Mouse (Mus musculus) heart, embryonic 11.5 days (tissue): ENCODE results near the gene Snd1. TPM values are rescaled to one million over a fixed set of nuclear protein-coding genes. Genes with fewer than 3 reads are reported as not detected.

ENCODE experiments used
- ATAC-seq: fragments of 200-750 bp; cut with Nextera tagmentation; replicated peaks from 2 replicates; pipeline ENCODE4 v1.8.0; 2017; ENCODE audit warnings: moderate library complexity; ENCODE audit not compliant: insufficient number of reproducible peaks, low FRiP score, low TSS enrichment
- H3K27ac ChIP-seq: fragments of 300-500 bp; sonication (generic); 2 replicates; pipeline ENCODE4 v1.5.1; 2014; ENCODE audit warnings: mild to moderate bottlenecking, low read depth, low read length
- H3K27me3 ChIP-seq: fragments of 300-500 bp; sonication (generic); 2 replicates; pipeline ENCODE4 v1.6.1; 2014; ENCODE audit warnings: mild to moderate bottlenecking, low read length, mixed read lengths; ENCODE audit not compliant: control insufficient read depth, insufficient read depth
- H3K36me3 ChIP-seq: fragments of 300-500 bp; sonication (generic); 2 replicates; pipeline ENCODE4 v1.6.1; 2014; ENCODE audit warnings: mild to moderate bottlenecking, low read length, moderate library complexity, mixed read lengths; ENCODE audit not compliant: control insufficient read depth, insufficient read depth
- H3K4me1 ChIP-seq: fragments of 300-500 bp; sonication (generic); 2 replicates; pipeline ENCODE4 v1.6.1; 2014; ENCODE audit warnings: low read length; ENCODE audit not compliant: control insufficient read depth, insufficient read depth
- H3K4me2 ChIP-seq: fragments of 300-500 bp; sonication (generic); 2 replicates; pipeline ENCODE4 v1.6.1; 2014; ENCODE audit warnings: mild to moderate bottlenecking, moderate library complexity
- H3K4me3 ChIP-seq: fragments of 300-500 bp; sonication (generic); 2 replicates; pipeline ENCODE4 v1.5.1; 2014; ENCODE audit warnings: low read depth, low read length
- H3K9ac ChIP-seq: fragments of 300-500 bp; sonication (generic); 2 replicates; pipeline ENCODE4 v1.6.1; 2014; ENCODE audit warnings: mild to moderate bottlenecking, low read depth, low read length, moderate library complexity
- H3K9me3 ChIP-seq: fragments of 300-500 bp; sonication (generic); replicated peaks from 2 replicates; pipeline ENCODE4 v1.6.1; 2016; ENCODE audit warnings: low read length; ENCODE audit not compliant: control insufficient read depth
- WGBS: fragments of 180-500 bp; shearing (Covaris S2); extraction: QIAGEN DNeasy Blood & Tissue Kit; methylation state at CpG from one replicate; pipeline ENCODE4 v1.1.7; 2014; ENCODE audit not compliant: insufficient replicate concordance; 5-methylcytosine and 5-hydroxymethylcytosine counted together
- polyA plus RNA-seq: library from polyadenylated mRNA; unstranded; fragments of >200 nt; fragmentation: Nextera tagmentation; extraction: Ambion mirVana; gene quantifications from 2 replicates; pipeline ENCODE4 v1.2.1, GENCODE M21; 2014

Snd1 gene
- polyA plus RNA-seq, 1 experiment from 2014 or later = 87.9 TPM

DNA sequence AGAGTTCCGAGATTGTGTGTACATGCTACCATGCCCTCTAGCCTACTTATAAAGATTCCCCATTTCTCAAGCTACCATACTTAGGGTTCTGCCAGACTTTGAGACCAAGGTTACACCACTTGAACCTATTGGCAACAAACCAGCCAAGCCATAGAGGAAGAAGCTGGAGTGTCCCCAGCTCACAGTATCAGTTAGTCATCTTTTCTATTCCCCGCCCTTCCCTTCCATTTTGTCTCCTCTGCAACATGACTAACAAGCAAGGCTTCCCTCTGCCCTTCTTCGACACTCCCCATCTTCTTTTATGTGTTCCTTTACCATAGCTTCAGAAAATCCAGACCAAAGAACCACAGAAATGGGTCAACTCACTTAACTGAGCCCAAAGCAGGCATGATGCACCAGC is 391.3 kb downstream of the Snd1 start:
- Histone ChIP-seq H3K4me1 (peaks cover 17% of the 10 kb centered on the region), H3K36me3 (no peaks in the 10 kb centered on the region), H3K4me2 (no peak overlapping the region), H3K27me3 (no peaks in the 10 kb centered on the region), H3K9ac (no peak overlapping the region), H3K9me3 (no peaks in the 10 kb centered on the region), H3K4me3 (no peak overlapping the region), H3K27ac (no peak overlapping the region)
- WGBS = 84% methylated on average over 3 of the region's 3 CpGs
- no peak for ATAC-seq

DNA sequence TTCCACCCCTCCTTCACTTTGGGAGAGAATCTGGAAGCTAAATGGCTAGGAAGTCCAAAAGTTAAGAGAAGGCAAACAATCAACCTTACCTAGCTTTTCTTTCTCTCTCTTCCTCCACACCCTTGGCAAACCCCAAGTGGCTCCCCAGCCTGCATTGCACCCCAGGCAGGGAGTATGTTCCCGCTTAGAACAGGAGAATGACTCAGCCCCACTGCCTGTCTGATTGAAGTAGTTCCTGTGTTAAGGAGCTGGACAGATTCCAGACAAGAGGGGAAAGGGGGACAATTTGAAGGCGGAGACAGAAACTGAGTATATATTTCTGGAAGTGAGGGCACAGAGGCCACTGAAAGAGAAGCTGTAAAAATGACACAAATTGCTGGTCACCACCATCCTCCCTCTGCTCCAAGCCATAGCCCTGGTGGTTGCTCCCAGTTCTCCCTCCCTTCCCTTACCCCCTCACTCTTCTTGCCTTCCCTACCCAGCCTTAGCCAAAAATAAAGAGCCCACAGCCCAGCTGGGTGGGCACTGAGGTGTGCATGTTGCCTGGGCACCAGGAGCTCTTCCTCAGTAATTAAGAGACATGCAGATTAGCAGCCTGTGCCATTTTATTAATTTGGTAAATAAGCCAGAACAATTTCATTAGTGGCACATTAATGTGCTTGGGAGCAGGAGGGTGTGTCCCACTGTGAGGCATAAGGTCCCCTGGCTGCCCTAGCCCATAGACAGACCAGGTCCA is 392.7 kb downstream of the Snd1 start:
- Histone ChIP-seq H3K9me3 (no peaks in the 10 kb centered on the region), H3K4me1 (peaks cover 10% of the 10 kb centered on the region), H3K36me3 (no peaks in the 10 kb centered on the region), H3K4me3 (no peak overlapping the region), H3K9ac (no peak overlapping the region), H3K27me3 (no peaks in the 10 kb centered on the region), H3K4me2 (no peak overlapping the region), H3K27ac (no peak overlapping the region)
- 36% methylated on average over 2 of the region's 2 CpGs for WGBS
- ATAC-seq = no peak

DNA sequence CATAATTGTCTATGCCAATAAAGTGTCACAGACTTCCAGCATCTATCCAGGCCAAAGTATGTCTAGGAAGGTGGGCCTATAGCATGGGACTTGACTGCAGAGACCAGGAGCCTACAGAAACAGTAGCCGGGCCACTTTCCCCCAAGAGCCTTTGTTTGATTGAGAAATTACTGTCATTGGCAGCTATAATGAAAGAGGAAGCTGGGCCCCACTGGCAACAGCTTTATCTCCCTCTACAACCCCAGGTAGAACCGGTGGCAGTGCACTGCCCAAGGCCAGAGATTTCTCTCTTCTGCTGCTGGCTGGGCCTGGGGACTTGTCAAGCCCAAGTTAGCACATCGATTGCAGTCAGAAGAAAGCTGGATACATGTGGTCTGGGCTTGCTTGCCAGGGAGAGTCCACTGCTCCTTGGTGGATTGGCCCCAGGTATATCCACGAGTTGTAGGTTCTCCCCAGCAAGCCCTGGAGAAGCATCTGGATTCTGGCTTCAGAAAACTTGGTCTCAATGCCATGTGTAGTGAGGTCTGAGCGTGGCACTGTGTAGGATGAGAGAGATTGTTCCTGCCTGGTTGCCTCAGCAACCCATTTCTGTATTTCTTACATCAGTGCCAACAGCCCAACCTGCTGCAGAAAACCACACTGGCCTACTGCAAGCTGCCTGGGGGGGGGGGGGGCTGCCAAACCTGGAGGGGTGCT is 396.9 kb downstream of the Snd1 start:
- Histone ChIP-seq H3K4me3 (no peak overlapping the region), H3K9me3 (no peaks in the 10 kb centered on the region), H3K4me2 (no peak overlapping the region), H3K27me3 (0 out of 2 replicates have a peak, but pooled peaks cover 7% of the 10 kb centered on the region), H3K27ac (no peak overlapping the region), H3K9ac (no peak overlapping the region), H3K36me3 (no peaks in the 10 kb centered on the region), H3K4me1 (peaks cover 10% of the 10 kb centered on the region)
- WGBS = 74% methylated on average over 5 of the region's 5 CpGs
- no peak for ATAC-seq

DNA sequence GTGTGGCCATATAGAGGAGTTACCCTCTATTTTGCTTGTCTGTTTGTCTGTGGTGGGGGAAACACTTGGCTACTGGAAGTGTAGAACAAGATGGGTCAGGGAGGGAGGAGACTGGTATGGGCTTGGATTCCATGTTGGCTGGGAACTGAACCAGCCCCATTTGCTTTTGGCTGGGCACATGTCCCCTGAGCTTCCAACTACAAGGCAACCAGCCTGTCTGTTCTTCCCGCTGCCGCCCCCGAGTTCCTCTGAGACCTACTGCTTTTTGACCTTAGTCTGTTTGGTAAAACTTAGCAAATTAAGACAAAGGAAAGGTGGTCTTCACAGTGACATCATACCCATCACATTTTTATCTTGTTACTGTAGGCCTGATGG is 397.5 kb downstream of the Snd1 start:
- 78% methylated on average over 3 of the region's 3 CpGs for WGBS
- H3K27ac ChIP-seq = no peak overlapping the region
- no peak overlapping the region for H3K9ac ChIP-seq
- H3K4me1 ChIP-seq = peaks cover 6% of the 10 kb centered on the region
- H3K4me2 ChIP-seq = no peak overlapping the region
- no peaks in the 10 kb centered on the region for H3K36me3 ChIP-seq
- H3K27me3 ChIP-seq = 0 out of 2 replicates have a peak, but pooled peaks cover 8% of the 10 kb centered on the region
- no peaks in the 10 kb centered on the region for H3K9me3 ChIP-seq
- ATAC-seq = no peak
- no peak overlapping the region for H3K4me3 ChIP-seq

DNA sequence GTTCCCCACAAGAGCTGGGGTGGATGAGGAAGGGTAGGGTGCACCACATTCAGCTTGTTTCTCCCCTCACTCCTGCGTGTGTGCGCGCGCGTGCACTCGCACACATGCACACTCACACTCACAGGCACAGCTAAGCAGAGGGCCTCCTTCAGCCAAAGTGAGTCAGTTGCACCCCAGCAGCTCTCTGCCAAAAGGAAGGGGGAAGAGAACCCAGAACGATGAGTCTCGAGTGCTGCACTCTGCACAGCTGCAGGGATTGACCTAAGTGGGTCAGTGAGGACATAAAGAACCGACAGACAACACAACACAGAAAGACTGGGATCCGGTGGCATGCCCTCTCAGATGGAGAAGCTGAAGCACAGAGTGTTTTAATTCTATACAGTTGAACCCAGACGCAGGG is 399.1 kb downstream of the Snd1 start:
- Histone ChIP-seq H3K27ac (no peak overlapping the region), H3K4me2 (no peak overlapping the region), H3K9ac (no peak overlapping the region), H3K4me3 (no peak overlapping the region), H3K4me1 (peaks cover 15% of the 10 kb centered on the region), H3K9me3 (no peaks in the 10 kb centered on the region), H3K27me3 (0 out of 2 replicates have a peak, but pooled peaks cover 8% of the 10 kb centered on the region), H3K36me3 (no peaks in the 10 kb centered on the region)
- no peak for ATAC-seq
- 89% methylated on average over 11 of the region's 11 CpGs for WGBS

DNA sequence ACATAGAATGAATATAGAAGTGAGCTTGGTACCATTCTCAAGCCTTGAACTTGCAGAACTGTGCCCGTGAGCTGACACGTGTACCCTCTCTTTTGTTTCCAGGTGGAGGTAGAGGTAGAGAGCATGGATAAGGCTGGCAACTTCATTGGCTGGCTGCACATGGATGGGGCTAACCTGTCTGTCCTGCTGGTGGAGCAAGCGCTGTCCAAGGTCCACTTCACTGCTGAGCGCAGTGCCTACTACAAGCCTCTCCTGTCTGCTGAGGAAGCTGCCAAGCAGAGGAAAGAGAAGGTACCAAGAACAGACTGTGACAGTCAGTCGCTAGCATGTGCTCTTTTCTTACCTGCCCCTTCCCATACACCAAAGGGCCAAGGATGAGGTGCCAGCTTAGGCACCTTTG is 399.8 kb downstream of the Snd1 start:
- H3K27ac ChIP-seq = no peak overlapping the region
- 87% methylated on average over 5 of the region's 5 CpGs for WGBS
- H3K27me3 ChIP-seq = 0 out of 2 replicates have a peak, but pooled peaks cover 8% of the 10 kb centered on the region
- H3K9me3 ChIP-seq = no peaks in the 10 kb centered on the region
- no peak overlapping the region for H3K4me3 ChIP-seq
- H3K9ac ChIP-seq = no peak overlapping the region
- no peak overlapping the region for H3K4me2 ChIP-seq
- H3K36me3 ChIP-seq = no peaks in the 10 kb centered on the region
- peaks cover 21% of the 10 kb centered on the region for H3K4me1 ChIP-seq
- no peak for ATAC-seq

DNA sequence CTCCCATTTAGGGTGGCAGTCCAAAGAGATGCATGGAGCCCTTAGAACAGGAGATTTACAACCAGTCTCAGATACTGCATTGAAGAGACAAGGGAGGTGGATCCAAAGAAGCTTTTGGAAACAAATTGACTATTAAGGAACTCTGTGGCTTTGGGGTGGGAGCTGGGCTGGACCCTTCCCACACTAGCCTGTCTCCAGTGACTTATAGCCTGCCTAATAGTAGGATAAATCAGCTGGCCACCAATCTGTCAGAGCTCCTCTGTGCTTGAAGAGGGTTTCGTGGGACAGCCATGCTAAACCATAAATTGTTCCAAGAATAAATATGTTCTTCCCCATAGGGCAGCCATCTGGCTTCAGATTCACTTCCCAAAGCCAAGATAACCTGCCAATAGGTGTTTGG is 400.4 kb downstream of the Snd1 start:
- H3K4me3 ChIP-seq = no peak overlapping the region
- no peak for ATAC-seq
- H3K36me3 ChIP-seq = no peaks in the 10 kb centered on the region
- 86% methylated on average over 1 of the region's 1 CpGs for WGBS
- 0 out of 2 replicates have a peak, but pooled peaks cover 8% of the 10 kb centered on the region for H3K27me3 ChIP-seq
- H3K4me1 ChIP-seq = peaks cover 26% of the 10 kb centered on the region
- H3K9ac ChIP-seq = no peak overlapping the region
- H3K27ac ChIP-seq = no peak overlapping the region
- H3K4me2 ChIP-seq = no peak overlapping the region
- H3K9me3 ChIP-seq = no peaks in the 10 kb centered on the region

DNA sequence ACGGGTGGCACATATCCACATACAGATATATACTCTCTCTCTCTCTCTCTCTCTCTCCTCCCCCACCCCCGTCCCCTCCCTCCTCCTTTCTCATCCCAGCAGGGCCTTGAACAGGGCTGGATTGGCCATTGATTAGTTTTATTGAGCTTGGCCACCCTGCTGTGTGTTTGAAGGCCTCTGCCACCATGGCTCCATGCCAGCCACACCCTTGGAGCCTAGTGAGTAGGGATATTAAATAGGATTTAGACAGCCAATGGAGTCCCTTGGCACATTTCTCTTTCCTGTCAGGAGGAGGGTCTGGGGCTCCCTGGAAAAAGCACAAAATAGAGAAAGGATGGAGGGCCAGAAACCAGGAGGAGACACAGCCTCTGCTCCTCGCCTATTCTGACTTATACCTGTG is 401.6 kb downstream of the Snd1 start:
- no peaks in the 10 kb centered on the region for H3K36me3 ChIP-seq
- 78% methylated on average over 3 of the region's 3 CpGs for WGBS
- H3K27me3 ChIP-seq = 0 out of 2 replicates have a peak, but pooled peaks cover 8% of the 10 kb centered on the region
- H3K9ac ChIP-seq = no peak overlapping the region
- H3K27ac ChIP-seq = no peak overlapping the region
- no peak for ATAC-seq
- H3K4me2 ChIP-seq = no peak overlapping the region
- H3K9me3 ChIP-seq = no peaks in the 10 kb centered on the region
- H3K4me3 ChIP-seq = no peak overlapping the region
- H3K4me1 ChIP-seq = peaks cover 33% of the 10 kb centered on the region
